Mouse (Mus musculus): Measurements from ENCODE around the gene Foxo3.

DNA sequence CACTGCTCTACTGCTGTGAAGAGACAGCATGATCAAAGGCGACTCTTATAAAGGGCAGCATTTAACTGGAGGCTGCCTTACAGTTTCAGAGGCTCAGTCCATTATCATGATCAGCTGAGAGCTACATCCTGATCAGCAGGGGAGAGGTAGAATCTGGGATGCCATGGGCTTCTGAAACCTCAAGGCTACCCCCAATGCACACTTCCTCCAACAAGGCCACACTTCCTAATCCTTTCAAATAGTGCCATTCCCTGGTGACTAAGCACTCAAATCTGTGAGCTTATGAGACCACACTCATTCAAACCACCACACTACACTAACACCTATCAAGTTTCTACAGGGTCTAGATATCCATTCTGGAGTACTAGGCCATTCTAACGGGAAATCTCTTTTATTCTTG lies 65.9 kb downstream of the Foxo3 start:
- no peak for TF ChIP-seq CTCF (IDR thresholded peaks at IDR 0.05; ENCODE audit: extremely low read depth, insufficient read depth, low read length)
- TF ChIP-seq POLR2A (IDR thresholded peaks at IDR 0.05; ENCODE audit: extremely low read depth, insufficient read depth, low read length), result no peak

Measured in cortical plate, adult 2 months (tissue).